Mouse (Mus musculus) ovary, postnatal 36 days (tissue): Measurements from ENCODE around the gene Atp5j2.

Experiments
- DNase-seq: peaks from one replicate; pipeline ENCODE4 v3.0.0; 2022; ENCODE audit warnings: low spot score, mixed read lengths

The Atp5j2 gene

GRCm38 (mm10) chr5:145201321-145201991 lies 9.6 kb upstream of the Atp5j2 start, which contains the start of gene Zkscan14:
Gene Zkscan14 (minus strand): TSS chr5:145201868.
- DNase-seq: peak; percentile 57

- no peak for DNase-seq
Observed at GRCm38 (mm10) chr5:145200387-145200786, 8.5 kb upstream of the Atp5j2 start.

- peak; percentile 89 for DNase-seq
Observed at GRCm38 (mm10) chr5:145190875-145191798, 725 bp downstream of the Atp5j2 start.

GRCm38 (mm10) chr5:145190373-145190772 lies 1.5 kb downstream of the Atp5j2 start:
- DNase-seq: no peak

GRCm38 (mm10) chr5:145189416-145189815 lies 2.4 kb downstream of the Atp5j2 start:
- no peak for DNase-seq

- DNase-seq: no peak
Observed at GRCm38 (mm10) chr5:145185244-145185643, 6.6 kb downstream of the Atp5j2 start.

GRCm38 (mm10) chr5:145178461-145178980 lies 13.3 kb downstream of the Atp5j2 start:
- no peak for DNase-seq

GRCm38 (mm10) chr5:145167306-145167661 lies 24.6 kb downstream of the Atp5j2 start:
- no peak for DNase-seq

GRCm38 (mm10) chr5:145166536-145167305 lies 25.1 kb downstream of the Atp5j2 start, which contains the start of the genes Ptcd1 and Cpsf4:
Gene Ptcd1 (minus strand): TSS chr5:145167108.
Gene Cpsf4 (plus strand): TSS chr5:145167213.
- DNase-seq: peak; percentile 99

- DNase-seq: no peak
Observed at GRCm38 (mm10) chr5:145165184-145165583, 26.7 kb downstream of the Atp5j2 start.

GRCm38 (mm10) chr5:145164710-145165109 lies 27.2 kb downstream of the Atp5j2 start:
- DNase-seq: no peak

- DNase-seq: no peak
Observed at GRCm38 (mm10) chr5:145161361-145161760, 30.5 kb downstream of the Atp5j2 start.

GRCm38 (mm10) chr5:145152690-145153089 lies 39.2 kb downstream of the Atp5j2 start:
- no peak for DNase-seq

GRCm38 (mm10) chr5:145149294-145149693 lies 42.6 kb downstream of the Atp5j2 start:
- no peak for DNase-seq

- DNase-seq: no peak
Observed at GRCm38 (mm10) chr5:145147748-145148147, 44.1 kb downstream of the Atp5j2 start.

- no peak for DNase-seq
Observed at GRCm38 (mm10) chr5:145140611-145141010, 51.3 kb downstream of the Atp5j2 start.

GRCm38 (mm10) chr5:145139571-145140519 lies 52.0 kb downstream of the Atp5j2 start, which contains the start of the genes Pdap1 and Bud31:
Gene Pdap1 (minus strand): TSS chr5:145140238.
Gene Bud31 (plus strand): TSS chr5:145140362.
- DNase-seq: peak; percentile 94

GRCm38 (mm10) chr5:145138836-145139235 lies 53.0 kb downstream of the Atp5j2 start:
- DNase-seq: no peak
